Mouse (Mus musculus): ENCODE measurements around the gene B3gat3. TPM values are rescaled to one million over a fixed set of nuclear protein-coding genes. Genes with fewer than 3 reads are reported as not detected.

B3gat3 gene
- 10 to 100 TPM; 57.0 to 61.4 TPM for total RNA-seq (2023)

DNA sequence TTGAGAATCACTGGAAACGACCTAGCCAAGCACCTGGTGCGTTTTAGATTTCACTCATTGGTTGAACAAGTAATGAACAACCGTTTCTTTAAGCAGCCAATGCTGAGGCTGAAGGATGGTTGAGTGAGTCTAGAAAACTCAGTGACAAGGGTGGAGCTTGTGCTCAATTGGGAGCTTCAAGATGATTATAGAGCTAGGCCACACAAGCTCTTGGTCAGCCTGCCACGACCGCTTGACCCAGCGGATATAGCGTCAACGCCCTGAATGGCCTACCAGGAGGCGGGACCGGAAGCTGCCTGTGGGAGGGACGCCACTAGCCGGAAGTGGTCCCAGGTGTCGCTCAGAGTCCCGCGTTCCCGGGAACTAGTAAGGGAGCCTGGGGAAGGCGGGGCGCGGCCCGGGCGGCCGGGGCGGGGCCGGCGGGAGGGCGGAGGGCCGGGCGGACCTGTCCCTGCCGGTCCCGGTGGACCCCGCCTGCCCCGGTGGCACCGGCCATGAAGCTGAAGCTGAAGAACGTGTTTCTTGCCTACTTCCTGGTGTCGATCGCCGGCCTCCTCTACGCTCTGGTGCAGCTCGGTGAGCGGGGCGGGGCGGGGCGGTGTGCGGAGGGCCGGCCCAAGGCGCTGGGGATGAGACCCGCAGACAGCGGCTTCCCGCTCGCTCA, at the start of gene B3gat3:
Gene B3gat3 (plus strand): TSS at position 302 of the 664 bp plus-strand sequence.

GRCm38 (mm10) chr19:8871267-8872186, 48.6 kb upstream of the B3gat3 start, which contains the start of gene Ubxn1:
Gene Ubxn1, plus strand, starts transcription at chr19:8871496.

GRCm38 (mm10) chr19:8880311-8881033, 39.7 kb upstream of the B3gat3 start, which contains the start of gene Uqcc3:
Gene Uqcc3, minus strand, starts transcription at chr19:8880923.

GRCm38 (mm10) chr19:8883616-8884015, 36.6 kb upstream of the B3gat3 start, which contains the start of the genes Lbhd1 and Gm49403:
Gene Lbhd1, plus strand, starts transcription at chr19:8883732.
Gene Gm49403, plus strand, starts transcription at chr19:8883930.

DNA sequence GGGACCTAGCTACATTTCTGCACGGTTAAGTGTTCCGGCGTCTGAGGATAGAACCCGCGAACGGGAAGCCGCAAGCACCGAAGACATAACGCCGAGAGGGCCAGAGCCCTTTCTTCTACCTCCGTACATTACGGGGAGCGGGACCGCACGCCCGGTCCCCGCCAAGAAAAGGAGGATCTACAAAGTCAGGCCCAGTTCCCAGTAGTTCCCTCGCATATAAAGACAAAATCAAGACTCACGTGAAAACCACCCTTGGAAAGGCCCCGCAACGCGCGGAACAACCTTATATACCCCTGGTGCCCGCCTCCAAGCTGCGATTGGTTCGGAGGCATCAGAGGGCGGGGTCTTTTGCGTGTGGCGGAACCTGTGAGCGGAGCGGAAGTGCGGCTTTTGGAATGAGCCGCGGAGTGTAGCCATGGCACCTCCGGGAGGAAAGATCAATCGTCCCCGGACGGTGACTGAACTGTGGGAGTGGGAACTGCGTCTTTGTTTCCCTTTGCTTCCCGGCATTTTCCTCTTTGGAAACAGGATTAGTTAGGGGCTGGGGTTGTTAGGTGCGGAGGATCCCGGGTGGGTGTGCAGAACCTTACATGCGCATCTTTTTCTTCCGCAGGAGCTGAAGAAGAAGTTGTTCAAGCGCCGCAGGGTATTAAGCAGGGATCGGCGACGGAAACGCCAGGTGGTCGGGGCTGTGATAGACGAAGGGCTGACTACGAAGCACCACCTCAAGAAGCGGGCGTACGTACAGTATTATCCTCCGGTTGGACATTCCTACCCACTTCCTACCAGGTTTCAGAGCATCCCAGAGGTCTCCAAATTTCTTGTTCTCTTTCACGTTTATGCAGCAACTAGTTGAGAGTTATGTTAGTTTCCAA, 31.4 kb upstream of the B3gat3 start, which contains the start of the genes 1810009A15Rik and Gm49416:
Gene 1810009A15Rik (plus strand): TSS at position 343 of the 875 bp plus-strand sequence.
Gene Gm49416 (plus strand): TSS at position 416 of the 875 bp plus-strand sequence.

GRCm38 (mm10) chr19:8892829-8893766, 27.1 kb upstream of the B3gat3 start, which contains the start of gene Ints5:
Gene Ints5, plus strand, starts transcription at chr19:8893005.

GRCm38 (mm10) chr19:8897865-8898495, 22.2 kb upstream of the B3gat3 start, which contains the start of gene Ganab:
Gene Ganab, plus strand, starts transcription at chr19:8898071.

DNA sequence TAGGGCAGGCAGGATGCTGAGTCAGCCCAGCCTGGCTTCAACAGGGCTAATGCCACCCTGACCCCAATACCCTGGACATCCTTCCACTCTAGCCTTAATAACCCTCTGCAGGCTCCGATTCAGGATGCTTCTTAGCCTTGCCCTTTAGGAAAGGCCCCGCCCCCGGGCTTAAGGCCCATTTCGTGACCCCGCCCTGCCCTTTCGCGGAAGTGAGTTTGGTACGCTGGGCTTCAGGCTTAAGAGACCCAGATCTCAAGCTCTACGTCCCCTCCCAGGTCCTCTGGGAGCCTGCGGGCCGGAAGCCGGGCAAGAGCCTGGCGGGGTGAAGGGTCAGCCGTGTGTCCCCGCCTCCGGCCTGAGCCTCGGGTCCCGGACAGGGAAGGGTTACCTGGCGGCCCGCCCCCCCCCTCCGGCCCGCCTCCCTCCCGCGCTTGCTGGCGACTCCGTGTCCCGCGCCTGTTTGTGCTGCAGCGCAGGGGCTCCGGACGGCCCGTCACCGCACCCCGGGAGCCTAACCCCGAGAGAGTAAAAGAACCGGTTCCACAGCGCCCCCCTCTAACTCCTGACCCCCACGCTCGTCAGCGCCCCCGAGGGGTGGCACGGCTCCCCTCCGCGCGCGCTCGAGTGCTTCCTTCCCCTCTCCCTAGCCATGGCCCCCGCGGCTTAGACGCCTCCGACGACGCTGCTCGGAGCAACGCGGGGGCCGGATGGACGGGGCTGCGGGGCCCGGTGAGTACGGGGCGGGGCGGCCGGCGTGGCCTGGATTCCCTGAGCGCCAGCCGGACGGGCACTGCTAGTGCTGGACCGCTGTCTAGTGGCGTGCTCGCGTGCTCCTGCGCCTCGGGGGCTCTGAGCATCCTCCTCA, 9.3 kb downstream of the B3gat3 start, which contains the start of the genes Rom1 and Eml3:
Gene Rom1 (minus strand): TSS at position 133 of the 865 bp plus-strand sequence.
Gene Eml3 (plus strand): TSS at position 329 of the 865 bp plus-strand sequence.

DNA sequence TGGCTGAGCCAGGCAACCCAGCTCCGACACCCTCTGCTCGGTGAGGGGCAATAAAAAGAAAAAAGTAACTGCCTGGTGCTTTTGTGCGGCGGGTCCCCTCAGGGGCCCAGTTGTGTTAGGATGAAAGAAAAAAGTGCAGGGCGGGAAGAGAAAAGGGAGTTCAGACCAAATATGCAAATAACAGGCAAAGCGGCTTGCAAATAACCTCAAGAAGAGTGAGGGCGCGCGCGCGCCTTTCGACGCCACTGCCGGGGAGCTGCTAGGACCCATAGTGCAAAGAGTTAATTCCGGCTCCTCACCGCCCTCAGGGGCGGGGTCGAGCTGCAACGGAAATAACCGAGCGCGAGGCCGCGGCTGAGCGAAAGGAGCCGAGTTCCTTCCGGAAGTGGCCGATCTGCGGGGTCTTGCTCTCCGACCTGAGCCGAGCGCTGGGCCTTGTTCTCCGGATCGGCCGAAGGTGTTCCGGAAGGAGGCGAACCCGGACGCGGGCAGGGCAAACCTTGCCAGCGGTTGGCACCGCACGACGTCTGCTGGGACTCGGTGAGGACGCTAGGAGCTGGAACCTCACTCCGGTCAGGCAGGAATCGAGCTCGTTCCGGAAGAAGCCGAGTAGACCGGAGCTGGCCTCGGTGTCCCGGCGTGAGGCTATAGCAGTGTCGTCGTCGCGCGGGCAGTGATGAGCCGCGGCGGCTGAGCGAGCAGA, 21.5 kb downstream of the B3gat3 start, which contains the start of gene Mta2:
Gene Mta2 (plus strand): TSS at position 361 of the 703 bp plus-strand sequence.

DNA sequence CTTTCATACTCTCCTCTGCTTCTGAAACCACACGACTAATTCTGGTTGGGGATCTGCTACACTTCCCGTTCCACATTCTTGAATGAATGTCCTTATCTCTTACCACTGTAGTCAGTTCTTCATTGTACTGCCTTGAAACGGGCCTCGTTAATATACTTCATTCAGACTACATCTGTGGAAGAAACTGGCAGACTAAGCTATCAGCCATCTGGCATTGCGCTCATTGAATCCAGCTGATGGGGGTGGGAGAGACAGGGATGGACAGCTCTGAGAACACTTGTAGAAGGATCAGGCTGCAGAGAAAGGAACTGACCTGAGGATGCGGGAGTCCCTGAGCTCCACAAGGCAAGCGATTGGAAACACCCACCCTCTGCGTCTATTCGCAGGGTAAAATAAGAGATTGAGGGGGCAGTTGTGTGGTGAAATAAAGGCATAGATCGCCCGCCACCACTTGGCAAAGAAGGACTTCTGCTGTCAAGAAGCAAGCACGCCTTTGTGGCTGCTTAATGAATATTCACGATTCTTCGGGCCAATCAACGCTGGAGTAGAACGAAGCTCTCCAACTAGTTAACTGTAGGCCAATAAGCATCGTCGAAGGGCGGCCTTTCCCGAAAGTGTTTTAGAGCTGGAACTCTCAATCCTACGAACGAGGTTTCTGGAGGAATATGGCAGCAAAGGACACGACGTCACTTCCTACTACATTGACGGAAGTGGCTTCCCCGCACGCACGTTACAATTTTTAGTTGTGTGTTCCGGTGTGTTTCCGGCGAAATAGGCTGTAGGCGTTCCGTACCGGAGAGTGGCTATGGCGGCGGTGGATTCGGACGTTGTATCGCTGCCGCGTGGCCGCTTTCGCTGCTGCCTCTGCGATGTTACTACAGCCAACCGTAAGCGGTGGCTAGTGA, 33.2 kb downstream of the B3gat3 start, which contains the start of gene Tut1:
Gene Tut1 (plus strand): TSS at position 713 of the 905 bp plus-strand sequence.

GRCm38 (mm10) chr19:8966590-8967372, 46.6 kb downstream of the B3gat3 start, which contains the start of gene Eef1g:
Gene Eef1g, plus strand, starts transcription at chr19:8967041.

Measured in T-cell, adult 66 days (primary cell).